Mouse (Mus musculus): ENCODE data around the gene Psmg4.

The Psmg4 gene

GRCm38 (mm10) chr13:34195676-34196075 is 32.9 kb downstream of the Psmg4 start:
- DNase-seq (ENCODE audit: low spot score), result no peak

DNA sequence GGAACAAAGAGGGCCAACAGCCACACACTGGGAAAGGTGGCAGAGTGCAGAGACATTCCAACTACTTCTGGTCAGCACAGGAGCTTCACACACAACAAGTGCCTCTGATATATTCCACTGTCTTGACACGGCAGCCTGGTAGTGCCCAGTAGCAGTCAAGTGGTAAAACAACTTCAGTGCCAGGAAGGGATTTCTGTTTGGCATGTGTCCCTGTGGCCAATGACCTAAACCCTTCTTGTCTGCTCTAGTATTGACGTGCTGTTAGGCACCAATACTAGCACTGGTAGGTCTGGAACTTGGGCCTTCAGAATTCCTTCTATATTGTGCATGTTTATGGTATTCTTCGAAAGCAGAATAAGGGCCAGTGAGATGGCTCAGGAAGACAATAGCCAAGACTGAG is 42.5 kb downstream of the Psmg4 start:
- DNase-seq (ENCODE audit: low spot score), result no peak

DNA sequence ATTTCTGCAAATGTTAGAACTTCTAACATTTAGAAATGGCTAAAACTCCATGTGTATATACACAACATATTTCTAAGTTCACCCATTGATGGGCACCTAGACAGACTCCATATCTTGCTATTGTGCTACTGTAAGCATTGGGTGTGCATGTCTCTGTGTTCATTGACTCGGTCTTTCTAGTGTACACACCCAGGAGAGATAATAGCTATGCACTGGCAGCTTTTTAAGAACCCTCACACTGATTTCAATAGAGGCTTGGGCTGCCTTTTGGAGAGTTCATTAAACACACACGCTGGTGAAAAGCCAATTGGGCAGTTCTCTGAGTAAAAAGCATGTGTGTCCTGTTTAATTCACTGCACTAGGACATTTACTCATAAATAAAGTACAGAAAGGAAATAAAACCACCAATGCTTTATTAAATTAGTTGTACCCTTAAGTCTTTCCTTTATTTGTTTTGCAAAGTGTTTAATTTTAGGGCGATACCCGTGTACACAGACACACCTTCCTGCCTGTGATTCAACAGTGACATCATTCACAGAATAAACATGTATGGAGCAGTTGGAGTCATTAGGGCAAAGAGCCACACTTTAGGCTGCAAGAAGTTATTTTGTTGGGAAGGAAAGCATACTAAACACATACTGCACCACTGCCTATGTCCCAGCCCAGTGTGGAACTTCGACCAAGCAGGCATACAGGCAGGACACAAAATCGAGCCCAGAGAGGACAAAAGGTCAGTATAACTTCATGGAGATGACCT is 45.1 kb downstream of the Psmg4 start:
- DNase-seq (ENCODE audit: low spot score), result no peak

- no peak for DNase-seq (ENCODE audit: low spot score)
Observed at GRCm38 (mm10) chr13:34211261-34211775, 48.6 kb downstream of the Psmg4 start.

DNA sequence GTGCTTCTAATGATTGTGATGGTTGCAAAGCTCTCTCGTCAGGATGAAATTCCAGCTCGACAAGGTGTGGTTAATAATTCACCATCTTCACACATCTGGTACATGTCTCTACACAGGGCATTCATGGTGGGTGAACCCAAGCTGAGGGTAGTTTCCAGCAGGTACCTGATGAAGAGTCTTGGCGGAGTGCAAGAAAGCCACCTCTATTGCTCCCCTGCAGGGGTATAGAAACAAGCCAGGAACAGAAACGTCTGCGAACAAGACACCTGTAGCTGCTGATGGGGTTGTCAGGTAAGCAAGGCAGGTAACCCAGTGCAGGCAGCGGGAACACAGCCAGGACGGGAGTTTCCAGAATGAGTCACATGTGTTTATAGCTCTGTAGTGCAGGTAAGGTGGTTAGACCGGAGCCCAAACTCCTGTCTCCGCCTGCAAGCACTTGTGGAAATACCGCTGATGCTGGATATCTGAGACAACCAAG is 50.0 kb downstream of the Psmg4 start:
- no peak for DNase-seq (ENCODE audit: low spot score)

- DNase-seq (ENCODE audit: low spot score), result no peak
Observed at GRCm38 (mm10) chr13:34214855-34215254, 52.1 kb downstream of the Psmg4 start.

DNA sequence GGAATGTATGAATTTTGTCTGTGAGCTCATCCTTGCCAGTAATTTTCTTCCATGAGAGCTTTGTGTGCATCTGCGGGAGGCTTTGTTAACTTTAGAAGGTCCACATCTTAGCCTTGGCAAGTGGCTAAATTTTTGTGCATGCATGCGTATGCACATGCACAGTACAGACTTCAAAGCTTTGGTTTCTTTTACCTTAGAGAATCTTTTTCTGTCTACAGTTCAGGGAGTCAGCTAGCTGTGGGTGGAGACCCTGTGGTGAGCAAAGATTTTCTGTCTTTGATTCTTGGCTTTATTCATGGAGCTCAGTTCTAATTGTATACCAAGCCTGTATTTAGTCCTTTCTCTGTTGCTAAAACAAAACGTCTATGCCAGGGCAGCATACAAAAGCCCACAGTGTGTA is 56.0 kb downstream of the Psmg4 start:
- no peak for DNase-seq (ENCODE audit: low spot score)

GRCm38 (mm10) chr13:34219728-34220127 is 57.0 kb downstream of the Psmg4 start:
- DNase-seq (ENCODE audit: low spot score), result no peak

DNA sequence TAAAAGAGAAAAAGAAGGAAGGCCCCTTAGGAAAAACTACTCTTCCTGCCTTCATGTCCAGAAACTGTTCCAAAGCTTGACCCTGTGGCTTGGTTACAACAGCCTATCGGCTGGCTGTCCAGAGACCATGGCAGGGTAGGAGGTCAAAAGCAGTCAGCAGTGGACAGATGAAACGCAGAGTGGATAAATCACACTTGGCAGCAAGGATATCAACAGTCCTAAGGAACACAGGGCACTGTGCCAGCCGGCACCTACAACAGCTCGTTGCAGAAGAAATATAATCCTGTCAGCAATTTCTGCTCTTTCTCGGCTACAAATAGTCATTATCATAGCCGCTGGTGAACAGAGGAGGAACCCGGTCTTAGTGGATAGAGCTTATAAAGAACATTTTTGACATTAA is 60.2 kb downstream of the Psmg4 start:
- DNase-seq (ENCODE audit: low spot score), result no peak

DNA sequence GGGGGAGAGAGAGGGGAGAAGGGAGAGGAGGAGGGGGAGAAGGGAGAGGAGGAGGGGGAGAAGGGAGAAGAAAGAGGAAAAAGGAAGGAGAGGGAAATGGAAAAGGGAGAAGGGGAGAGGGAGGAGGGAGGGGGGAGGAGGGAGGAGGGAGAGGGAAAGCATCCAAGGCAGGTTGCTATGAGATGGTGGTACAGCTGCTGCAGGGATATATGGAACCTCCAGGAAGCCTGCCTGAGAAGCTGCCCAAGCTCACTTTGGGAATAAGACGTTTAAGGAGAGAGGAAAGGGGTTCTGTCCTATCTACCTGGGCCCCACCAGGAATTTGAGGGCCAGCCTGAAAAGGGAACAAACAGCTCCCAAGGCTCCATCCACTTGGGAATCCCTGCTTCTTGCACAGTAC is 64.2 kb downstream of the Psmg4 start:
- DNase-seq (ENCODE audit: low spot score), result no peak
